Mouse (Mus musculus) forebrain, embryonic 14.5 days (tissue): ENCODE data around the gene Glis2. TPM values are rescaled to one million over a fixed set of nuclear protein-coding genes. Genes with fewer than 3 reads are reported as not detected.

Experiments used
- ATAC-seq: fragments of 200-750 bp; cut with Nextera tagmentation; 2 replicates; pipeline ENCODE4 v1.8.0; 2017; ENCODE audit warnings: mild to moderate bottlenecking, moderate library complexity
- DNase-seq: peaks from one replicate; pipeline ENCODE4 v3.0.0-alpha.2; 2015; ENCODE audit warnings: low spot score
- H3K27ac ChIP-seq: fragments of 300-500 bp; sonication (generic); 2 replicates; pipeline ENCODE4 v1.5.1; 2014; ENCODE audit warnings: low read depth, mild to moderate bottlenecking, control low read depth, low read length, moderate library complexity
- H3K27me3 ChIP-seq: fragments of 300-500 bp; sonication (generic); replicated peaks from 2 replicates; pipeline ENCODE4 v1.6.1; 2014; ENCODE audit warnings: low read length, control low read depth, mixed read lengths; ENCODE audit not compliant: control insufficient read depth, insufficient read depth
- H3K36me3 ChIP-seq: fragments of 300-500 bp; sonication (generic); 2 replicates; pipeline ENCODE4 v1.6.1; 2014; ENCODE audit warnings: low read length, control low read depth; ENCODE audit not compliant: control insufficient read depth, insufficient read depth
- H3K4me1 ChIP-seq: fragments of 300-500 bp; sonication (generic); 2 replicates; pipeline ENCODE4 v1.6.1; 2014; ENCODE audit warnings: antibody characterized with exemption, low read length, control low read depth; ENCODE audit not compliant: control insufficient read depth, insufficient read depth
- H3K4me2 ChIP-seq: fragments of 300-500 bp; sonication (generic); 2 replicates; pipeline ENCODE4 v1.6.1; 2014; ENCODE audit warnings: mild to moderate bottlenecking, control low read depth, low read length
- H3K4me3 ChIP-seq: fragments of 300-500 bp; sonication (generic); 2 replicates; pipeline ENCODE4 v1.5.1; 2014; ENCODE audit warnings: low read depth, low read length, control low read depth
- H3K9ac ChIP-seq: fragments of 300-500 bp; sonication (generic); 2 replicates; pipeline ENCODE4 v1.6.1; 2014; ENCODE audit warnings: mild to moderate bottlenecking, low read length, control low read depth, moderate library complexity
- H3K9me3 ChIP-seq: fragments of 300-500 bp; sonication (generic); replicated peaks from 2 replicates; pipeline ENCODE4 v1.6.1; 2016; ENCODE audit warnings: low read length, control low read depth, mixed read lengths; ENCODE audit not compliant: control insufficient read depth
- WGBS: fragments of 180-500 bp; shearing (Covaris S2); extraction: QIAGEN DNeasy Blood & Tissue Kit; methylation state at CpG from one replicate; pipeline ENCODE4 v1.1.7; 2014; 5-methylcytosine and 5-hydroxymethylcytosine counted together
- polyA plus RNA-seq: library from polyadenylated mRNA; unstranded; fragments of >200 nt; fragmentation: Nextera tagmentation; extraction: Ambion mirVana; gene quantifications from 2 replicates; pipeline ENCODE4 v1.2.1, GENCODE M21; 2014

Glis2 gene
- polyA plus RNA-seq, 1 experiment from 2014 or later = 9.0 TPM

DNA sequence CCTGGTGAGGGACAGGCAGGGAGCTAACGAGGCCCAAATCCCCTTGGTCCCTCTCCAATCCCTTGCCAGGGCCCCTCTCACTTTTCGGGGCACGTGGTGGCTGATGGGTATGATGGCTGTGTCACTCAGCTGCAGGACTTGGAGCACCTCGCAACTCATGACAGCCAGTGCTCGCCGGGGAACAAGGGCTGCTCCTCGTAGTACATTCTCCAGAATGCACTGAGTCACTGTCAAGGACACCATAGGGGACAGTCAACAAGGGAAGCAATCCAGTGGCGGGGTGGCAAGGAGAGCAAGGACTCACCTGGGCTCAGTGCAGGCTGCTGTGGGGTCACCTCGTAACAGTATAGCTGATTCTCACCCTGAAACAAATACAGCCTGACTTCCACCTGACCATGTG is 40.2 kb downstream of the Glis2 start:
- H3K27ac ChIP-seq = no peak overlapping the region
- H3K27me3 ChIP-seq = no peaks in the 10 kb centered on the region
- ATAC-seq (no peak), DNase-seq (no peak)
- no peaks in the 10 kb centered on the region for H3K9me3 ChIP-seq
- peaks cover 3% of the 10 kb centered on the region; the same call in 1 of the 2 replicates for H3K4me1 ChIP-seq
- no peak overlapping the region for H3K4me3 ChIP-seq
- H3K4me2 ChIP-seq = no peak overlapping the region
- H3K9ac ChIP-seq = no peak overlapping the region
- 77% methylated on average over 9 of the region's 9 CpGs for WGBS
- H3K36me3 ChIP-seq = peaks cover 5% of the 10 kb centered on the region; the same call in 1 of the 2 replicates

DNA sequence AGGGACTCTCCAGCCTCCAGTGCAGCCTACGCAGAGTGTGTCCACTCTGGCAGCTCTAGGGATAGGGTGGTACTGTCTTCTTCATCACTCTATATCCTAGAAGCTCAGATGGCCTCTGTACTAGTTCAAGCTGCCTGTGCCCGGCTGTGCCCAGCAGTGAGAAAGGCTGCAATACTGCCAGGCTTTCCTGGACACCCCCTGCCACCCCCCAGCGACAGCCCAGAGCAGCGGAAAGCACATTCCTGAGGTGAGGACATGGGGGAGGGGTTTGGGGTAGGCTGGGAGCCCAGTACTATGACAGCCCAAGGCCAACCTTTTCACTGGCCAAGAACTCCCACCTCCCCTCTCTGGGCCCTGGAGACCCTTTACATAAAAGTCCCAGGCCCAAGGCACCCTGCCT is 41.2 kb downstream of the Glis2 start:
- Histone ChIP-seq H3K4me1 (peaks cover 7% of the 10 kb centered on the region), H3K9me3 (no peaks in the 10 kb centered on the region), H3K36me3 (peaks cover 5% of the 10 kb centered on the region; the same call in 1 of the 2 replicates), H3K27ac (no peak overlapping the region), H3K9ac (no peak overlapping the region), H3K4me2 (no peak overlapping the region), H3K4me3 (no peak overlapping the region), H3K27me3 (no peaks in the 10 kb centered on the region)
- ATAC-seq = no peak
- WGBS = 72% methylated on average over 4 of the region's 4 CpGs
- DNase-seq = no peak

DNA sequence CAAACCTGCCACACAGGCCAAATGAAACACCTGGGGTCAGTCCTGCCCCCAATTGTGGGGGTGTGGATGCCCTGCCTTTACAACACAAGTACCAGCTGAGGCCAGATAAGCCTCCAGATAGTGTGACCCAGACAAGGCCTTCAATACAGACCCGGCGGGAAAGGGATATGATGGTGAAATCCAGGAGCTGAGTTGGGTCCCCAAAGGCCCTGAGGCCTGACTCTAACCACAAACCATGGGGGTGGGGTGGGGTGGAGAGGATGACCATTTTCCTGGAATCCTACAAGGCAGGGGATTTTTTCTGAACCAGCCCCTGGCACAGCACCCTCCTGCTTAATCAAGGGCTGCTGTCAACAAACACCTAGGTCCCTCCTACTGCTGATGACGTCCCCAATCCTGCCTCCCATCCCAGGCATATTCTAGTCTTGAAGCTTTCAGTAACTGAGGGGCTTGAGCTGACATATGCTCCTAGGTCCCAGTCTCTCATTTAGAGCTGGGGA is 44.4 kb downstream of the Glis2 start:
- Histone ChIP-seq H3K36me3 (peaks cover 5% of the 10 kb centered on the region; the same call in 1 of the 2 replicates), H3K4me3 (no peak overlapping the region), H3K27ac (no peak overlapping the region), H3K4me2 (no peak overlapping the region), H3K27me3 (no peaks in the 10 kb centered on the region), H3K9me3 (no peaks in the 10 kb centered on the region), H3K4me1 (peaks cover 25% of the 10 kb centered on the region), H3K9ac (no peak overlapping the region)
- no peak for DNase-seq
- WGBS = 93% methylated on average over 3 of the region's 3 CpGs
- ATAC-seq = no peak

DNA sequence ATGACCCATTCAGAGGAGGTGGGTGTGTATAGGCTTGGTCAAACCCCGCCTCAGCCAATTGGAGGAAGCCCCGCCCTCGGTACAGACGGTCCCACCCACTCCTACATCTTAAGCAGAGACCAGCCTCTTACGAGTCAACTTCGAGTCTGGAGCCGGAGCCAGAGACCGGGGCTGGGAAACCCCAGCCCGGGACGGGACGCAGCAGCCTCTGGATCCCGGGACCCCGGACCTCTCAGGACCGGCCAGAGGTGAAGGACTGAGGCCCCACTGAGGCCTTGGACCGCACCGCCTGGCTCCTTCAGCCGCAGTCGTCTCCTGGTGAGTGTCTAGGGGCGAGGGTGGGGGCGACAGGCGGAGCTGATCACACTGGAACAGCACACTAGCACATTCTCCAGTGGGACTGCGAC is 45.3 kb downstream of the Glis2 start, which contains the start of the genes Vasn and Dnaja3:
Gene Vasn, plus strand, starts transcription at position 111 of the 407 bp plus-strand sequence.
Gene Dnaja3, plus strand, starts transcription at position 159 of the 407 bp plus-strand sequence.
- H3K4me2 ChIP-seq = peak within 1 kb of the TSS; percentile 82
- no peaks in the 10 kb centered on the region for H3K27me3 ChIP-seq
- peak; percentile 84 for DNase-seq
- no peaks in the 10 kb centered on the region for H3K9me3 ChIP-seq
- peaks cover under 1% of the 10 kb centered on the region; the same call in 1 of the 2 replicates for H3K36me3 ChIP-seq
- peak within 1 kb of the TSS; percentile 41 for H3K4me3 ChIP-seq
- 1% methylated on average over 22 of the region's 22 CpGs for whole genome bisulfite sequencing
- peak; percentile 90 for ATAC-seq
- H3K27ac ChIP-seq = no peak within 1 kb of the TSS
- peak within 1 kb of the TSS; percentile 65 for H3K9ac ChIP-seq
- H3K4me1 ChIP-seq = peaks cover 30% of the 10 kb centered on the region

DNA sequence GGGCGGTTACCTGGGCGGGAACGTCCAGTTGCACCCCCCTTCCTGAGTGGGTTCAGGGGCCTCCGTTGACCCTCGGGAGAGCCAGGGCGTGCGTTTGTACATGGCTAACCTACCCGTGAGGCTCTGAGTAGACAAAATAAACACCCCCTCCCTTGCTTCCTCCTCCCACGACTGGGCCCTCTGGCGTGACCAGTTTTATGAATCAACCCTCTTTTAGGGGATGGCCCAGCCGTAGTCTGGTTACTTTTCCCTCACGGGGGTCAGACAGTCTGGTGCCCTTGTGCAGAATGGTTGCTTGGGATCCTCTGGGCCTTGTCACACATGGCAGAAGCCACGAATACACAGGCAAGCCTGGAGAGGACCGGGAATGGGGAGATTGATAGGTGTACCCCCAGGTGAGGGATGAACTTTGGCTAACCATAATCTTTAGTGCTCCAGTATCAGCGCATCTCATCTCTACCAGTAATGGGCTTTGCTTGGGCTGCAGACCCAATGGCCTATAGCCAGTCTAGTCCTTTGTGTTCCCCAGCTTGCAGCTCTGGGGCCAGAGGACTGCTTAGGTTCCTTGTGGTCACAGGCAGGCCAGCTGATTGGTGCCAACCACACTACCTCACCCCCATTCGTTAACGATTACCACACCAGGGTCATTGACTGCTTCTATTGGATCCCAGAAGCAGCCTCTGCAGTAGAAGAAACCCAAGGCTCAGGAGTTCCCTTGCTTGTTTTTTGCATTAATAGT is 45.9 kb downstream of the Glis2 start:
- Histone ChIP-seq H3K4me2 (peak overlapping the region; percentile 82), H3K36me3 (no peaks in the 10 kb centered on the region), H3K27me3 (no peaks in the 10 kb centered on the region), H3K4me3 (peak overlapping the region; percentile 41), H3K4me1 (peaks cover 30% of the 10 kb centered on the region), H3K9ac (peak overlapping the region; percentile 65), H3K9me3 (no peaks in the 10 kb centered on the region), H3K27ac (no peak overlapping the region)
- DNase-seq (no peak), ATAC-seq (no peak)
- WGBS = 17% methylated on average over 17 of the region's 17 CpGs

DNA sequence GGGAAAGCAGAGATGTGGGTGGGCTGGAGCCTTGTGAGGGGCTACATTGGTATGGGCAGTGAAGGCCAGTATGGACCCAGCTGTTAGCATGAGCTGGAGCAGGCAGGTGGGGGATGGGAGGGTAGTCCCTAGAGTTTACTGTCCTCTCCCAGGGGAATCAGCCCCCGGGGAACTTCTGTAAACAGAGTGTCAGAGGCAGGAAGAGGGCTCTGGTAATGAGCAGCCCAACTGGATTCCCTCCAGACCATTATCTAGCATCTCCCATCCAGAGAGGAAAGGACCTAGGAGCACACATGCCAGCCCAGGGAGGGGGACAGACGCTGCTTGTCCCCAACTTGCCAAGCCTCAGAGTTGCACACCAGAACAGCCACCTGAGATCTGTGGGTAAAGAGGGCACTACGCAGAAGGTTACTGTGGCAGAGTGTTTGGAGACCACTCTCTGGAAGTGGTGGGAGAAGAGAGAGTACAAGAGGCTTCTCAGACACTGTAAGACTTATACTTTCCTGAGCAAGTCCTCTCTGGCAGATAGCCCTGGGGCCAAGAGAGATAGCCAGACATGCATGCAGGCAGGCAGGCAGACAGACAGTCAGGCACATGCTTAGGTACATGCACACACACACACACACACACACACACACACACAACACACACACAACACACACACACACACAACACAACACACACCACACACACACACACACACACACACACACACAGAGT is 46.8 kb downstream of the Glis2 start:
- Histone ChIP-seq H3K4me1 (peaks cover 30% of the 10 kb centered on the region), H3K27ac (no peak overlapping the region), H3K9me3 (no peaks in the 10 kb centered on the region), H3K4me2 (peak overlapping the region; percentile 82; the same call in 1 of the 2 replicates), H3K9ac (no peak overlapping the region), H3K36me3 (no peaks in the 10 kb centered on the region), H3K27me3 (no peaks in the 10 kb centered on the region), H3K4me3 (no peak overlapping the region)
- ATAC-seq (no peak), DNase-seq (no peak)
- WGBS = 65% methylated on average over 3 of the region's 3 CpGs

DNA sequence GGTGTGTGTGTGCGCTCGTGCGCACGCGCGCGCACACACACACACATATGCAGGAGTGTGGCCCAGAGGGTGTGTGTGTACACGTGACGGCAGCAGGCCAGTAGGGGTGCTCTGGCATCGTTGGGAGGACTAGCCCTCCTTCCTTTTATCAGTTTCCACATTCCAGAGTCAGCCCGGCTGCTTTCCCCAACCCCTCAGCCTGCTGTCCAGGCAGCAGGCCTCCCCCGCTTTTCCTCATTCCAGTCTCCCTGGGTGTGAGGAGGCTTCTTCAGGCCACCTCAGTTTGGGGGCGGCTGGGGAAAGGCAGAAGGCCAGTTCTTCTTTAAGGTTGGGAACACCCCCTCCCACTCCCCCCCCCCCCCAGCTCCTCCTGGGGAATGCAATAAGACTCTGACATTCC is 47.7 kb downstream of the Glis2 start:
- WGBS = 45% methylated on average over 13 of the region's 13 CpGs
- peak; percentile 11; the same call in 1 of the 2 replicates for ATAC-seq
- H3K27me3 ChIP-seq = no peaks in the 10 kb centered on the region
- no peak overlapping the region for H3K4me3 ChIP-seq
- peak overlapping the region; percentile 27; the same call in 1 of the 2 replicates for H3K27ac ChIP-seq
- no peaks in the 10 kb centered on the region for H3K36me3 ChIP-seq
- no peak overlapping the region; the same call in 1 of the 2 replicates for H3K9ac ChIP-seq
- H3K4me1 ChIP-seq = peaks cover 30% of the 10 kb centered on the region
- no peak overlapping the region for H3K4me2 ChIP-seq
- DNase-seq = peak; percentile 45
- no peaks in the 10 kb centered on the region for H3K9me3 ChIP-seq

DNA sequence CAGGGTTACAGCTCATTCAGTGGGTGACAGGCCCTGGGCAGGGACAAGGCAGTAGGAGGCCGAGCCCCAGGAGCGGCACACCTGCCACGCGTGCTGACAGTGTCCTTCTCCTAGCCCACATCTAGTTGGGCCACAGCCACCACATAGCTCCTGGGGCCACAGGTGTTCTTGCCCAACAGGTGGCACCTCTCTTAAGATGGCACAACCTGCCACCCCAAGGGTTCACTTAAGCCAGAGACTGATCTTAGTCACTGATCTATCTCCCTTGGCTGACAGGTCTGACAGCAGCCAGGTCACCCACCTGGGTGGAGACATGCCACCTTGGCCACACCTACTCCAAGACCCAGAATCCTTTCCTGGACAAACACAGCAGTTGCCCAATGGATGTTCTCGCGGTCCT is 48.4 kb downstream of the Glis2 start:
- ATAC-seq (no peak), DNase-seq (no peak)
- WGBS = 92% methylated on average over 6 of the region's 6 CpGs
- H3K9ac ChIP-seq = no peak overlapping the region
- H3K27me3 ChIP-seq = no peaks in the 10 kb centered on the region
- H3K9me3 ChIP-seq = no peaks in the 10 kb centered on the region
- H3K4me2 ChIP-seq = no peak overlapping the region
- peaks cover 30% of the 10 kb centered on the region for H3K4me1 ChIP-seq
- H3K4me3 ChIP-seq = no peak overlapping the region
- H3K36me3 ChIP-seq = no peaks in the 10 kb centered on the region
- 0 out of 2 replicates have a peak overlapping the region, but pooled peaks have one; percentile 33 for H3K27ac ChIP-seq
